8 mouse cellular contexts compared by ENCODE assay signal in genomic region chr12:85286941-85287340, GRCm38 (mm10). TPM values are rescaled to one million over a fixed set of nuclear protein-coding genes. Genes with fewer than 3 reads are reported as not detected.
DNase-seq lines count a peak whose midpoint lies in the region; ATAC-seq and TF ChIP-seq lines count a peak whose summit lies in the region.

No protein-coding gene starts in this region.

- no peak overlapping the region for H3K4me2 ChIP-seq in liver, embryonic 14.5 days (ENCODE audit: low read depth)

- H3K27me3 ChIP-seq in heart, adult 2 months (ENCODE audit: control insufficient read depth, insufficient read depth, low read length) = no peaks in the 10 kb centered on the region
- H3K27me3 ChIP-seq in spleen, adult 2 months (ENCODE audit: control insufficient read depth, insufficient read depth, low read length) = no peaks in the 10 kb centered on the region
- H3K27me3 ChIP-seq in liver, embryonic 14.5 days (ENCODE audit: control insufficient read depth, insufficient read depth, low read length) = peaks cover 13% of the 10 kb centered on the region

- DNase-seq in heart, adult 2 months = no peak
- no peak for DNase-seq in heart, adult 8-10 months (ENCODE audit: low spot score)
- no peak for DNase-seq in spleen, adult 2 months (ENCODE audit: low read depth in 1 of 2, low spot score in 2 of 2)
- no peak for DNase-seq in spleen, postnatal 14 days (ENCODE audit: low spot score in 2 of 2)
- peak in 2 of 3 experiments; percentile 26 to 37 for DNase-seq in liver, embryonic 14.5 days (ENCODE audit: low read depth in 3 of 3, low spot score in 3 of 3)
- DNase-seq in thymus, postnatal 4 days = peak; percentile 75
- DNase-seq in spleen, adult 18-20 months = no peak
- no peak for DNase-seq in yolk sac, embryonic 10.5 days (ENCODE audit: low spot score)

- 37% methylated on average over 2 of the region's 5 CpGs for WGBS in heart, adult 2 months
- WGBS in spleen, adult 2 months = 31% methylated on average over 5 of the region's 5 CpGs
- WGBS in liver, embryonic 14.5 days (ENCODE audit: insufficient replicate concordance) = 33% methylated on average over 3 of the region's 5 CpGs

- no peaks in the 10 kb centered on the region for H3K36me3 ChIP-seq in heart, adult 2 months (ENCODE audit: control insufficient read depth, insufficient read depth, low read length)
- no peaks in the 10 kb centered on the region for H3K36me3 ChIP-seq in spleen, adult 2 months (ENCODE audit: control insufficient read depth, insufficient read depth, low read length)
- H3K36me3 ChIP-seq in liver, embryonic 14.5 days (replicated peaks; ENCODE audit: control insufficient read depth, insufficient read depth, low read depth) = no peaks in the 10 kb centered on the region

- no peaks in the 10 kb centered on the region for H3K79me2 ChIP-seq in heart, adult 2 months (replicated peaks; ENCODE audit: control insufficient read depth, insufficient read depth, low read length)

- no peak for TF ChIP-seq POLR2A in heart, adult 2 months (IDR thresholded peaks at IDR 0.05; ENCODE audit: insufficient read depth, low read depth, low read length)
- TF ChIP-seq POLR2A in spleen, adult 2 months (IDR thresholded peaks at IDR 0.05; ENCODE audit: low read depth, low read length) = no peak

- no peak overlapping the region for H3K27ac ChIP-seq in heart, adult 2 months
- no peak overlapping the region for H3K27ac ChIP-seq in spleen, adult 2 months (ENCODE audit: insufficient read depth, low read length)
- no peak overlapping the region for H3K27ac ChIP-seq in liver, embryonic 14.5 days

- peak; percentile 54 for TF ChIP-seq CTCF in heart, adult 2 months (IDR thresholded peaks at IDR 0.05)
- TF ChIP-seq CTCF in spleen, adult 2 months (IDR thresholded peaks at IDR 0.05; ENCODE audit: extremely low read depth, insufficient read depth, insufficient read length, insufficient replicate concordance) = peak; percentile 16; the same call in 1 of the 2 replicates
- peak; percentile 63 for TF ChIP-seq CTCF in liver, embryonic 14.5 days (IDR thresholded peaks at IDR 0.05; ENCODE audit: low read depth)

- no peak overlapping the region for H3K9ac ChIP-seq in heart, adult 2 months (ENCODE audit: low read depth, low read length)
- no peak overlapping the region for H3K9ac ChIP-seq in liver, embryonic 14.5 days (replicated peaks)

- no peaks in the 10 kb centered on the region for H3K9me3 ChIP-seq in liver, embryonic 14.5 days (ENCODE audit: control insufficient read depth, low read length)

- ATAC-seq in liver, embryonic 14.5 days (ENCODE audit: insufficient read depth) = no peak

- intact Hi-C loops in heart, adult 2 months (cut with DNase I) = loop anchor here (5.0 kb wide), 2 partner anchors 70 to 120 kb away; partner anchors contain the start of gene Eif2b2

- no peak for TF ChIP-seq EP300 in heart, adult 2 months (IDR thresholded peaks at IDR 0.05; ENCODE audit: insufficient read depth, low read depth, low read length)
- TF ChIP-seq EP300 in liver, embryonic 14.5 days (IDR thresholded peaks at IDR 0.05; ENCODE audit: low read depth) = no peak

- no peak overlapping the region for H3K4me3 ChIP-seq in heart, adult 2 months
- no peak overlapping the region for H3K4me3 ChIP-seq in spleen, adult 2 months (ENCODE audit: extremely low read depth, insufficient read depth, insufficient read length)
- no peak overlapping the region for H3K4me3 ChIP-seq in liver, embryonic 14.5 days (ENCODE audit: insufficient read depth in 1 of 2, low read depth in 2 of 2, low read length in 2 of 2)

- peaks cover 3% of the 10 kb centered on the region for H3K4me1 ChIP-seq in heart, adult 2 months (ENCODE audit: control insufficient read depth, insufficient read depth, low read length)
- H3K4me1 ChIP-seq in spleen, adult 2 months (ENCODE audit: control insufficient read depth, insufficient read depth, insufficient read length) = no peaks in the 10 kb centered on the region; the same call in 1 of the 2 replicates
- no peaks in the 10 kb centered on the region; a peak in 1 of 4 replicates for H3K4me1 ChIP-seq in liver, embryonic 14.5 days (replicated peaks; ENCODE audit: control insufficient read depth in 2 of 2, insufficient read depth in 2 of 2, low read length in 1 of 2)

RNA-seq across cellular contexts. Expression of gene Acyp1, which starts 1.3 kb away (rescaled TPM):
- 10 to 100 TPM; 19.3 to 20.0 TPM for total RNA-seq in heart, adult 2 months (2021)
- 9.7 and 11.0 TPM in 2 replicates for polyA plus RNA-seq in heart, adult 2 months (2012; rRNA removed)
- 10 to 100 TPM; 20.6 to 27.9 (median 22.9) TPM for total RNA-seq in heart, adult 8-10 months (2022)
- polyA plus RNA-seq in spleen, adult 2 months (2012; rRNA removed) = 3.4 and 3.9 TPM in 2 replicates
- 24.2 and 27.1 TPM in 2 replicates for polyA plus RNA-seq in liver, embryonic 14.5 days (2012; rRNA removed)
- 65.3 and 68.5 TPM in 2 replicates for polyA plus RNA-seq in liver, embryonic 14.5 days (2014; fragmentation: Nextera tagmentation; extraction: Ambion mirVana)

RNA-seq across cellular contexts. Expression of gene Zc2hc1c, which starts 1.4 kb away (rescaled TPM):
- 1 to 10 TPM; 2.2 to 2.6 TPM for total RNA-seq in heart, adult 2 months (2021)
- 1.0 and 1.1 TPM in 2 replicates for polyA plus RNA-seq in heart, adult 2 months (2012; rRNA removed)
- 1 to 10 TPM; 2.6 to 3.2 (median 2.6) TPM for total RNA-seq in heart, adult 8-10 months (2022)
- polyA plus RNA-seq in spleen, adult 2 months (2012; rRNA removed) = 0.28 and 0.33 TPM in 2 replicates
- polyA plus RNA-seq in liver, embryonic 14.5 days (2012; rRNA removed) = 0.02 TPM in 2 replicates
- 0.03 and 0.19 TPM in 2 replicates for polyA plus RNA-seq in liver, embryonic 14.5 days (2014; fragmentation: Nextera tagmentation; extraction: Ambion mirVana)

RNA-seq across cellular contexts. Expression of gene Mlh3, which starts 16.5 kb away (rescaled TPM):
- total RNA-seq in heart, adult 2 months (2021) = 1 to 10 TPM; 8.2 to 8.7 TPM
- 4.5 and 8.8 TPM in 2 replicates for polyA plus RNA-seq in heart, adult 2 months (2012; rRNA removed)
- 10 to 100 TPM in 2 of 4 experiments, 1 to 10 TPM in 2; 9.4 to 11.3 (median 10.3) TPM for total RNA-seq in heart, adult 8-10 months (2022)
- polyA plus RNA-seq in spleen, adult 2 months (2012; rRNA removed) = 2.7 and 2.9 TPM in 2 replicates
- polyA plus RNA-seq in liver, embryonic 14.5 days (2012; rRNA removed) = 1.7 and 2.0 TPM in 2 replicates
- 2.3 TPM in 2 replicates for polyA plus RNA-seq in liver, embryonic 14.5 days (2014; fragmentation: Nextera tagmentation; extraction: Ambion mirVana)

RNA-seq across cellular contexts. Expression of gene Nek9, which starts 52.2 kb away (rescaled TPM):
- 100 to 1,000 TPM; 107 to 116 TPM for total RNA-seq in heart, adult 2 months (2021)
- polyA plus RNA-seq in heart, adult 2 months (2012; rRNA removed) = 41.6 and 74.4 TPM in 2 replicates
- total RNA-seq in heart, adult 8-10 months (2022) = 100 to 1,000 TPM; 119 to 127 (median 123) TPM
- 18.7 and 20.2 TPM in 2 replicates for polyA plus RNA-seq in spleen, adult 2 months (2012; rRNA removed)
- 6.6 and 8.8 TPM in 2 replicates for polyA plus RNA-seq in liver, embryonic 14.5 days (2012; rRNA removed)
- polyA plus RNA-seq in liver, embryonic 14.5 days (2014; fragmentation: Nextera tagmentation; extraction: Ambion mirVana) = 4.1 and 4.4 TPM in 2 replicates

Comparison
In these comparisons a context has a peak if more than half of its experiments do, and no peak if none do; other contexts are left out.
1. DNase-seq: peak in liver, embryonic 14.5 days (2 of 3) and thymus, postnatal 4 days (single experiment); none in heart, adult 2 months (0 of 2), heart, adult 8-10 months (single experiment), spleen, adult 2 months (0 of 2), spleen, postnatal 14 days (0 of 2), spleen, adult 18-20 months (0 of 2) and yolk sac, embryonic 10.5 days (single experiment).
2. Peak in every context shown above with its lines, with median percentiles within 50 percentile points of each other: CTCF ChIP-seq.